Comparison of ENCODE assay signal across 8 mouse cellular contexts in genomic region chr7:139364936-139365830, GRCm38 (mm10). TPM values are rescaled to one million over a fixed set of nuclear protein-coding genes. Genes with fewer than 3 reads are reported as not detected.
DNase-seq lines count a peak whose midpoint lies in the region; ATAC-seq and TF ChIP-seq lines count a peak whose summit lies in the region.

No protein-coding gene starts in this region.

- no peak for TF ChIP-seq POLR2A in small intestine, adult 2 months (IDR thresholded peaks at IDR 0.05; ENCODE audit: low read depth, low read length)

- no peak for TF ChIP-seq CTCF in kidney, postnatal 0 days (IDR thresholded peaks at IDR 0.05; ENCODE audit: low read depth)
- TF ChIP-seq CTCF in small intestine, adult 2 months (IDR thresholded peaks at IDR 0.05; ENCODE audit: extremely low read depth, insufficient read length, insufficient replicate concordance, low read depth, low read length): no peak

- peak overlapping the region; percentile 93 for H3K27ac ChIP-seq in lung, embryonic 15.5 days
- peak overlapping the region; percentile 66 for H3K27ac ChIP-seq in embryonic facial prominence, embryonic 15.5 days (replicated peaks)
- H3K27ac ChIP-seq in kidney, postnatal 0 days: peak overlapping the region; percentile 84
- peak overlapping the region; percentile 43 for H3K27ac ChIP-seq in small intestine, adult 2 months (ENCODE audit: insufficient read depth, low read depth, low read length)

- no peak overlapping the region for H3K4me3 ChIP-seq in lung, embryonic 15.5 days
- H3K4me3 ChIP-seq in embryonic facial prominence, embryonic 15.5 days (replicated peaks): no peak overlapping the region
- no peak overlapping the region for H3K4me3 ChIP-seq in kidney, postnatal 0 days (replicated peaks; ENCODE audit: low read depth, low read length)
- H3K4me3 ChIP-seq in small intestine, adult 2 months (ENCODE audit: low read depth, low read length): no peak overlapping the region

- no peak for DNase-seq in lung, postnatal 14 days
- no peak for DNase-seq in kidney, postnatal 0 days (ENCODE audit: low spot score)
- DNase-seq in thymus, adult 18-20 months: no peak
- DNase-seq in frontal cortex, adult 2 months (ENCODE audit: extremely low spot score in 1 of 2, low spot score in 1 of 2): no peak
- no peak for DNase-seq in gastrocnemius, postnatal 10 days

- peaks cover 68% of the 10 kb centered on the region for H3K4me1 ChIP-seq in lung, embryonic 15.5 days
- H3K4me1 ChIP-seq in embryonic facial prominence, embryonic 15.5 days: peaks cover 49% of the 10 kb centered on the region
- peaks cover 33% of the 10 kb centered on the region for H3K4me1 ChIP-seq in kidney, postnatal 0 days (replicated peaks; ENCODE audit: insufficient read depth, low read length)
- H3K4me1 ChIP-seq in small intestine, adult 2 months (ENCODE audit: control insufficient read depth, insufficient read depth, insufficient read length, low read length): peaks cover 57% of the 10 kb centered on the region

- H3K9me3 ChIP-seq in lung, embryonic 15.5 days: no peaks in the 10 kb centered on the region
- H3K9me3 ChIP-seq in embryonic facial prominence, embryonic 15.5 days (replicated peaks): no peaks in the 10 kb centered on the region
- no peaks in the 10 kb centered on the region for H3K9me3 ChIP-seq in kidney, postnatal 0 days (replicated peaks; ENCODE audit: low read length)

- peak overlapping the region; percentile 17; the same call in 1 of the 2 replicates for H3K4me2 ChIP-seq in lung, embryonic 15.5 days
- no peak overlapping the region for H3K4me2 ChIP-seq in embryonic facial prominence, embryonic 15.5 days (replicated peaks)
- H3K4me2 ChIP-seq in kidney, postnatal 0 days (ENCODE audit: low read length): no peak overlapping the region

- WGBS in lung, embryonic 15.5 days: 28% methylated on average over 13 of the region's 13 CpGs
- 59% methylated on average over 13 of the region's 13 CpGs for WGBS in embryonic facial prominence, embryonic 15.5 days
- WGBS in kidney, postnatal 0 days: 64% methylated on average over 13 of the region's 13 CpGs
- WGBS in small intestine, adult 2 months: 80% methylated on average over 13 of the region's 13 CpGs

- no peak overlapping the region for H3K9ac ChIP-seq in lung, embryonic 15.5 days
- H3K9ac ChIP-seq in embryonic facial prominence, embryonic 15.5 days: no peak overlapping the region
- H3K9ac ChIP-seq in kidney, postnatal 0 days (ENCODE audit: low read depth, low read length): no peak overlapping the region

- no peaks in the 10 kb centered on the region for H3K36me3 ChIP-seq in lung, embryonic 15.5 days
- H3K36me3 ChIP-seq in embryonic facial prominence, embryonic 15.5 days: no peaks in the 10 kb centered on the region
- H3K36me3 ChIP-seq in kidney, postnatal 0 days (ENCODE audit: insufficient read depth, low read length): no peaks in the 10 kb centered on the region
- no peaks in the 10 kb centered on the region for H3K36me3 ChIP-seq in small intestine, adult 2 months (ENCODE audit: control insufficient read depth, insufficient read depth, low read length)

- ATAC-seq in lung, embryonic 15.5 days (ENCODE audit: borderline replicate concordance, extremely low read depth, low FRiP score, low TSS enrichment): peak; percentile 78
- ATAC-seq in embryonic facial prominence, embryonic 15.5 days (ENCODE audit: insufficient number of reproducible peaks, low FRiP score, low TSS enrichment, low read depth): no peak
- no peak for ATAC-seq in kidney, postnatal 0 days (replicated peaks; ENCODE audit: low FRiP score, low read depth)

- H3K27me3 ChIP-seq in lung, embryonic 15.5 days: no peaks in the 10 kb centered on the region
- H3K27me3 ChIP-seq in embryonic facial prominence, embryonic 15.5 days: no peaks in the 10 kb centered on the region
- no peaks in the 10 kb centered on the region for H3K27me3 ChIP-seq in kidney, postnatal 0 days (ENCODE audit: insufficient read depth, low read length)
- no peaks in the 10 kb centered on the region for H3K27me3 ChIP-seq in small intestine, adult 2 months (ENCODE audit: control insufficient read depth, insufficient read depth, low read length)

RNA-seq across cellular contexts. Expression of gene Inpp5a, which starts 23.7 kb away (rescaled TPM):
- polyA plus RNA-seq in lung, embryonic 15.5 days (2015; fragmentation: Nextera tagmentation; extraction: Ambion mirVana): 31.2 and 35.9 TPM in 2 replicates
- polyA plus RNA-seq in embryonic facial prominence, embryonic 15.5 days (2015; fragmentation: Nextera tagmentation; extraction: Ambion mirVana): 30.5 and 31.5 TPM in 2 replicates
- 21.0 and 24.3 TPM in 2 replicates for polyA plus RNA-seq in kidney, postnatal 0 days (2015; fragmentation: Nextera tagmentation; extraction: Ambion mirVana)
- polyA plus RNA-seq in small intestine, adult 2 months (2012; rRNA removed): 21.5 and 56.6 TPM in 2 replicates
- polyA plus RNA-seq in frontal cortex, adult 2 months (2012; rRNA removed): 35.4 and 38.4 TPM in 2 replicates
- 10 to 100 TPM; 52.5 to 53.3 TPM for total RNA-seq in gastrocnemius, postnatal 10 days (2021)

Comparison
In these comparisons a context has a peak if more than half of its experiments do, and no peak if none do; other contexts are left out.
1. H3K27ac ChIP-seq: peak in every context shown above with its lines; median percentile 93 in lung, embryonic 15.5 days; 84 in kidney, postnatal 0 days; 66 in embryonic facial prominence, embryonic 15.5 days; 43 in small intestine, adult 2 months.